Mouse (Mus musculus): ENCODE data around the gene Lypd8.

The Lypd8 gene

DNA sequence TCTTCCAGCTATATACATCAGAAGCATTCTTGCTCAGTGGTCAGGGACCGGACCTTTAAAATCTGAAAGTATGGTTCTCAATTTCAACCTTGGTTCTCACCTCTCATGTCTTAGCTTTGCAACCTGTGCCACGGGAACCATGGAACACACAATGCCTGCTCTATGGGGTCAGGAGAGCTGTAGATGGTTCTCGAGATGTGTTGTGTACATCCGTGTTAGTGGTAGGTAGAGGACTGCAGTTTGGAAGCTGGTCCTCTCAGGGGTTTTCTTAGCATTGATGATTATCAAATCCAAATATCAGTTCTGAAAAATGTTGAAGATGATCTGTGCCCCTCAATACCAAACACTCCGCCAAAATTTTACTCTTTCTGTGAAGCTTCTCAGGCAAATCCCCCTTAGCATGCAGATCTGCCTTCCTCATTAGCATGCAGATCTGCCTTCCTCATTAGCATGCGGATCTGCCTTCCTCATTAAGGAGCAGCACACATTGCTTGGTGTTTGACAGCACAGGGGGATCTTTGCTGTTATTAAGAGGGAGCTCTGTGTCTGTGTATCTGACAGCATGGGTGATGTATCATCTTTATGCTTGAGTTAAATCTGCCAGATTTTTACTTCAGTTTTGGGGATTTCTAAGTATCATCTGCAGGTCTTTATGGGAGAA, 21.3 kb downstream of the Lypd8 start:
- DNase-seq (ENCODE audit: low read depth, low spot score) = no peak

DNA sequence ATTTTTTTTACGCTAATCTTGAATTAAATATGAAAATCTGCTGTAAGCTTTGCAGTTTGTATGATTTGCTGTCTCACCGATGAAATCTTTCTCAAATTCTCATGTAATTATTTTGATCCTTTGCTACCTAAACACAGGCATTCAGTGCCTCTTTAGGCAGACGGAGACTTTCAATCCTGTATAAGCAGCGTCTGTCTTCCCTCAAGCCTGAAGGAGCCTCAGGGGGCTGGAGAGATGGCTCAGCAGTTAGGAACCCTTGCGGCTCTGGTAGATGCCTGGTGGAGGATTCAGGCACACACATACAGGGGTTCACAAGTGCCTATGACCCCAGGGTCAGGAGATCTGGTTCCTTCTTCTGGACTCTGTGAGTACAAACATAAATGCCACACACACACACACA, 21.8 kb downstream of the Lypd8 start:
- DNase-seq (ENCODE audit: low read depth, low spot score) = no peak

DNA sequence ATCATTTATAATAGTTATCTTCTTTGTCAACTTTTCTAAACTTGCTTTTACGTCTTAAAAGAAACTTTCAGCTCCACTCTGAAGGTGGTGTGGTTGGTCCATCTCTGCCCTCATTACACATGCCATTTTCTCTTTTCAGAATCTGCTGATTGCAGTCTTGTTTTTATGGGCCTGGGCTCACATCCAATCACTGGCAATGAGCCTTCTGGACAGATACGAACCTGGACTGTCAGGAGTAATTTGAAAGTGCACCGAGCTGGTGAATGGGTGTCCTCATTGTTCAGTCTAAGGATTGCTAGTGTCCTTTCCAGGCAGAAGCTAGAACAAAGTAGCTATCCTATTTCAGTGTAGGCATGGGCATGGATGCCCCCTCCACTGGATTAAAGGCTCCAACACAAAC, 29.2 kb downstream of the Lypd8 start:
- DNase-seq (ENCODE audit: low read depth, low spot score) = no peak

DNA sequence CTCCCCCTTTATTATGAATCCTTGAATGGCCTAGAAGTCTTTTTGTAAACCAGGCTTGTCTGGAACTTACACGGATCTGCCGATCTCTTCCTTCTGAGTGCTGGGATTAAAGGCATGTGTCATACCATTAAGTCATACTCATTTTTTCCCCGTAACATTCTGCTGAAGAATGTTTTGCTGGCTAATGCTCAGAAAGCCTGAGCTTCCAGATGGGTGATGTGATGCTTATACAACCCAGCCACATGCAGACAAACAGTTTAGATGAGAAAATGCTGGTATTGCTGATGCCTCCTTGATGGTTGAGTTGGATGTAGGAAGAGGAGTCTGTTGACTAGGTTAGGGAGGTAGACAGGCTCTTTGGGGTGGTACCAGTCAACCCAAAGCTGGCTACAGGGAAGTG, 39.5 kb downstream of the Lypd8 start:
- no peak for DNase-seq (ENCODE audit: low read depth, low spot score)

DNA sequence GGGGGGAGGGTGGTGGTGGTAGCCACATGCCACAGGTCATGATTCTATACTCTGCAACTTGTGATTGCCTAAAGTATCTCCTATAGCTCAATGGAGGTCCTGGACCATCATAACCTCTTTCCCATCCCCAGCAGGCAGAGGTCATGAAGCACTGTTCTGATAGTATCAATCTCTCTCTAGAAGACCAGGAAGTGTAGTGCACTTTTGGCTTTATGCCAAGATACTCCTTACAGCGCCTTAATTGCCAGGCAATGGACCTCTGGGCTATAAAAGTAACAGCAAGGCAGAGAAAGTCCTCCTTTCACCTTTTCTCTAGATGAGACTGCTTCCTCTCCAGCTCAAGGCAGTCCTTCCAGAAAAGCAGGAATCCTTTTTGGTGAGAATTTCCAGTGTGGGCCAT, 42.0 kb downstream of the Lypd8 start, which contains the start of gene 1810065E05Rik:
Gene 1810065E05Rik (plus strand): TSS at position 297 of the 400 bp plus-strand sequence.
- no peak for DNase-seq (ENCODE audit: low read depth, low spot score)

DNA sequence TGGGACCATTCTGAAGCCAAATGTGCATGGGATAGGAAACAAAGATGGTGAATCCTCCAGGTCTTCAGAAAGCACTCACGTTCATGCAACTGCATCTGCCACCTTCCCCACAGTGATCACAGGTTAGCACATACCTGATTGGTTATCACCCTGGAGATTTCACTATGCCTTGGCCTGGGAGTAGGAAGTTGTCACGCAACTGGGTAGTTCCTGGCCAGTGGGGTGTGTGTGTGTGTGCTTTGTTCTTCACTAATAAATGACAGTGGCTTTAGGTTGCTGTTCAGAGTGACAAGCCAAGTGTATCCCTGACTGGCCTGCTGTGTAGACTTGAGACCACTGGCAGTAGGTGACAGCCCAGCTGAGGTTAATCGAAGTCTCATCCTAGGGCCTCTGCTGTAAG, 53.4 kb downstream of the Lypd8 start, which contains the start of gene Gm12253:
Gene Gm12253 (plus strand): TSS at position 301 of the 400 bp plus-strand sequence.
- DNase-seq (ENCODE audit: low read depth, low spot score) = no peak

DNA sequence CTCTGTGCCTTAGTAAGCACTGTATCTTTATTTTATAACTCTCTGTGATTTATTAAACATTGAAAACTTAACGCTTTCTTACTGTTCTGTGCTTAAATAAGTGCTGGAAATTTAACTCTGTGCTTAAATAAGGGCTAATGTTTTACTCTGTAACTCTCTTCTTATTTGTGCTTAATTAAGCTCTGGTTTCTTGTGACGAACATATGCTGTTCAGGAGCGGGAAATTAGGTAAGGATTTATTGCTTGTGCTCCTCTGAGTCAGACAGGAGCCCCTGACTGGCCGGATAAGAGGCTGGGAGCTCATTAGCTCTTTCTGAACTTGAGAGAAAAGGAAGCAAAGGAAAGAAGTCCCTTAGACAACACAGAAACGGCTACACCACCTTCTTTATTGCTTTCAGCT, 59.0 kb downstream of the Lypd8 start:
- DNase-seq (ENCODE audit: low read depth, low spot score) = peak; percentile 22

Data from mesoderm, embryonic 11.5 days (tissue).